Mouse (Mus musculus) adrenal gland, adult 8-10 months (tissue): ENCODE results near the gene Grip1. TPM values are rescaled to one million over a fixed set of nuclear protein-coding genes. Genes with fewer than 3 reads are reported as not detected.

ENCODE experiments used
- total RNA-seq, 4 experiments: library from RNA; stranded (reverse); gene quantifications; 2 replicates each; pipeline ENCODE4 v1.2.4; 2022

The Grip1 gene
- total RNA-seq, 4 experiments from 2014 or later, result 0.46 to 1.0 (median 0.91) TPM

Other genes with a start within 250 kb of the Grip1 start
- gene Cand1, start 213.8 kb upstream of the Grip1 start, total RNA-seq, result 100 to 1,000 TPM; 104 to 119 (median 110) TPM